Mouse (Mus musculus) small intestine, adult 2 months (tissue): ENCODE results near the gene Dnajb14.

Source experiments
- CTCF ChIP-seq: fragments of 200-500 bp; IDR thresholded peaks from 2 replicates; pipeline ENCODE4 v1.5.1; 2012; ENCODE audit warnings: low read depth, mild to moderate bottlenecking, control low read depth, inconsistent platforms, low read length, moderate library complexity, mixed read lengths; ENCODE audit not compliant: insufficient replicate concordance, insufficient read length; ENCODE audit errors: extremely low read depth
- POLR2A ChIP-seq: fragments of 200-500 bp; IDR thresholded peaks from 2 replicates; pipeline ENCODE4 v1.6.1; 2012; ENCODE audit warnings: low read depth, mild to moderate bottlenecking, control low read depth, inconsistent platforms, low read length, moderate library complexity

DNA sequence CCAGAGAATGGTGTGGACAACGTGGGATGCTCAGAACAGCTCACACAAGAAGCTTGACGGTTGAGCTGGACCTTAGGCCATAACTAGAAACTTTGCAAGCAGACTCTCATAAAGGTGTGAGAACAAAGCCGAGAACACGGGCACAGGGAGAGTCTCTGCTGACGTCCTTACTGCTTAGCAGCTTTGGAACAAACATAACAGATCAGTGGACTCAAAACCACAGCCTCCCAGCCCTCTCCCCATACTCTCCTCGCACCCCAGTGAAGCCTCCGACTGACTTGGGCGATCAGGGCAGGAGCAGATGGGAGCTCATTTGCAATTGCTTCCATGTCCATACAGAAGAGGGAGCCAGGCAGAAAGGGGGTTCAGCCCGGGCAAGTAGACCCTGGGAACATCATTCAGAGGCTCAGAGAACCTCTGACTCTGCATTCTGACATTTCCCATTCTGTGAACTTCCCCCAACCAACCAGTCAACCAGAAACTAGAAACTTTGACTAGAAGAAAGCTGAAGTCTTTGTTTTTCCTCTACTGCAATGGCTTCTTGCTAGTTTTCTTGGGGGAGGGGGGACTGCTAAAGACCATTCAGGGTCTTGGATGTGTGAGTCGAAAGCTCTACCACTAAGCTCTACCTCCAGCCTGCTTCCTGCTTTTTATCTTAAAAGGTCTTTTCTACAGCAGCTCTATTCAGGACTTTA, 82.9 kb downstream of the Dnajb14 start:
- TF ChIP-seq CTCF (no peak), POLR2A (no peak)
